Mouse (Mus musculus) megakaryocyte, embryonic 14.5 days (primary cell): Measurements from ENCODE around the gene Col4a1. TPM values are rescaled to one million over a fixed set of nuclear protein-coding genes. Genes with fewer than 3 reads are reported as not detected.

ENCODE experiments used
- H3K27me3 ChIP-seq: replicated peaks from 2 replicates; pipeline ENCODE3; 2012; ENCODE audit warnings: inconsistent platforms
- H3K36me3 ChIP-seq: replicated peaks from 2 replicates; pipeline ENCODE3; 2012; ENCODE audit warnings: low read length, inconsistent platforms, mixed read lengths
- H3K4me1 ChIP-seq: 2 replicates; pipeline ENCODE4 v1.6.1; 2012; ENCODE audit warnings: inconsistent platforms
- H3K4me3 ChIP-seq: replicated peaks from 2 replicates; pipeline ENCODE3; 2012; ENCODE audit warnings: moderate library complexity, mild to moderate bottlenecking, inconsistent platforms
- H3K9me3 ChIP-seq: 2 replicates; pipeline ENCODE4 v1.6.1; 2012; ENCODE audit warnings: inconsistent platforms
- FLI1 ChIP-seq: IDR thresholded peaks from 2 replicates; pipeline ENCODE4 v1.6.1; 2012; ENCODE audit warnings: low read length, inconsistent platforms, mixed read lengths
- GATA1 ChIP-seq: IDR thresholded peaks from 3 replicates; pipeline ENCODE4 v1.6.1; 2012; ENCODE audit warnings: mixed read lengths, low read length, inconsistent platforms, borderline replicate concordance
- polyA plus RNA-seq: library from polyadenylated mRNA; stranded (reverse); fragments of >175 nt; gene quantifications from 2 replicates; pipeline ENCODE4 v1.2.3, GENCODE M21; 2012; ENCODE audit warnings: low replicate concordance; ENCODE audit not compliant: insufficient read depth

Col4a1 gene
- polyA plus RNA-seq, 1 experiment = 0.67 TPM

DNA sequence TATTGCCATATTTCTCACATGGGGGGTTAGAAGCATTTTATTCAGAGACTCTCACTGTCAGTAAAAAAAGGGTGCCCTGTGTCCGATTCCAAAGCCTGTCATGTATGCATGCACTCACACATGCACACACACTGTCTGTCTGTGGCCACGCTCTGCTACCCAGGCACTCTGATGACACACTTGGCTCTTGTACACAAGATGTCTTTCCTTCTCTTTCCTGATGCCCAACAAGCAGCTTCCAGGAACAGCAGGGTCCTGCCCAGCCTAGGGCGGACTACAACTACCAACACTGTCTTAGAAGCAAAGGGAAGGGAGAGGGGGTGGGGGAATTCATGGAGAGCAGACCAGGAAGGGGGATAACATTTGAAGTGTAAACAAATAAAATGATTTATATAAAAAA is 162.4 kb downstream of the Col4a1 start:
- Histone ChIP-seq H3K27me3 (peaks cover 47% of the 10 kb centered on the region), H3K9me3 (no peaks in the 10 kb centered on the region), H3K4me1 (peaks cover 9% of the 10 kb centered on the region; the same call in 1 of the 2 replicates), H3K4me3 (no peak overlapping the region), H3K36me3 (no peaks in the 10 kb centered on the region)
- no peak for TF ChIP-seq FLI1
- TF ChIP-seq GATA1 = no peak

DNA sequence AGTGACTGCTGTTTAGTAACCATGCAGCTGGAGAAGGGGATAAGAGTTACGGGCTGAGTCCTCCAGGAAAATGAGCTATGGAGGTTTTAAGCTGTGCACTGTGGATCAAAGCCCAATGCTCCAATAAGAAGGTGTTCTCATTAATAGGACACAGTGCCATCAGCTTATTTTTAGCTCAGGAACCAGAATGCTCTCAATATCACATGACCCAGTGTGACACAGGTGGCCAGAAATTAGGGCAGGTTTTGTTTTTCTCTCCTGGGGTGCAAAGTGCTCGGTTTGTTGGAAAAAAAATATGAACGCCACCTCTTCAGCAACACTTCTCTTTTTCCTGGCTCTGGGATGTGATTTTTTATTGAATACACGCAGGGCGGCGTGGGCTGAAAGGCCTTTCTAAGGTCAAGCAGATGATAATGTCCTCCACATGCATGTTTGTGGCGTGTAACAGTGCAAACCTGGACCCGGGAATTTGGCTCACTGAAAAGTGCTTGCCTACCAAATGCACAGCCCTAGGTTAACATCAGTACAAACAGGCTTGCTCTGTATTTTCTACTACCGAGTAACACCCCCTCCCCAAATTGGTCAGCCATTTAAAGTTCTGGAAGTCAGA is 163.3 kb downstream of the Col4a1 start:
- H3K4me1 ChIP-seq = peaks cover 6% of the 10 kb centered on the region; the same call in 1 of the 2 replicates
- no peaks in the 10 kb centered on the region for H3K9me3 ChIP-seq
- H3K4me3 ChIP-seq = no peak overlapping the region
- TF ChIP-seq FLI1 (no peak), GATA1 (no peak)
- H3K27me3 ChIP-seq = peaks cover 54% of the 10 kb centered on the region
- H3K36me3 ChIP-seq = no peaks in the 10 kb centered on the region

DNA sequence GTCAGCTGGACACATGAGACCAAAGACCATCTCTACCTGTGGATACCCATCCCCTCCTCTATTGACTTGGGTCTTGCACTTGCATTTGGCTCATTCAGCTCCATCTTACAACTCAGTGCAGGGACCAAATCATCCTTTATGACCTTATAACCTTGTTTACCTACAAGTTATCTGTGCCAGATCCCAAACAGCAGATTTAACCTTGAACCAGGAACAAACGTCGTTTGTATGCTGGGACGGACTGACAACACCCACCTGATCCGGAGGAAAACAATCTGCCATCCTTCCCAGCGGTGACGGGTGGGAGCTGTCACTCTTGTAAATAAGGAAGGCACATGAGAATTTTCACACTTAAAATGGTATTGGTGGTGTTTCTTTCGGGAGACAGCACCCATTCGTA is 163.8 kb downstream of the Col4a1 start:
- H3K36me3 ChIP-seq = no peaks in the 10 kb centered on the region
- H3K4me1 ChIP-seq = peaks cover 6% of the 10 kb centered on the region; the same call in 1 of the 2 replicates
- TF ChIP-seq FLI1 = no peak
- no peak for TF ChIP-seq GATA1
- peaks cover 56% of the 10 kb centered on the region for H3K27me3 ChIP-seq
- no peaks in the 10 kb centered on the region for H3K9me3 ChIP-seq
- no peak overlapping the region for H3K4me3 ChIP-seq

Other genes with a start within 250 kb of the Col4a1 start
- 0.34 and 1.0 TPM in 2 replicates for gene Col4a2, start within 50 bp of the Col4a1 start, polyA plus RNA-seq
- 13.3 TPM in 1 of 2 replicates, not detected in the other for gene Rab20, start 165.9 kb upstream of the Col4a1 start, polyA plus RNA-seq
- 49.5 and 114 TPM in 2 replicates for gene Naxd, start 184.7 kb upstream of the Col4a1 start, polyA plus RNA-seq
- gene Cars2, start 238.0 kb upstream of the Col4a1 start, polyA plus RNA-seq = 18.7 and 22.5 TPM in 2 replicates
- gene Ing1, start 242.7 kb upstream of the Col4a1 start, polyA plus RNA-seq = 5.4 and 39.4 TPM in 2 replicates